Mouse (Mus musculus) liver, postnatal 0 days (tissue): Measurements from ENCODE around the gene Nfkbiz.

Experiments used
- CTCF ChIP-seq: sonication (generic); IDR thresholded peaks from 2 replicates; pipeline ENCODE4 v1.5.1; 2016; ENCODE audit warnings: antibody characterized with exemption, low read depth
- EP300 ChIP-seq: IDR thresholded peaks from 2 replicates; pipeline ENCODE4 v1.6.1; 2016; ENCODE audit warnings: antibody characterized with exemption, low read depth, mild to moderate bottlenecking

DNA sequence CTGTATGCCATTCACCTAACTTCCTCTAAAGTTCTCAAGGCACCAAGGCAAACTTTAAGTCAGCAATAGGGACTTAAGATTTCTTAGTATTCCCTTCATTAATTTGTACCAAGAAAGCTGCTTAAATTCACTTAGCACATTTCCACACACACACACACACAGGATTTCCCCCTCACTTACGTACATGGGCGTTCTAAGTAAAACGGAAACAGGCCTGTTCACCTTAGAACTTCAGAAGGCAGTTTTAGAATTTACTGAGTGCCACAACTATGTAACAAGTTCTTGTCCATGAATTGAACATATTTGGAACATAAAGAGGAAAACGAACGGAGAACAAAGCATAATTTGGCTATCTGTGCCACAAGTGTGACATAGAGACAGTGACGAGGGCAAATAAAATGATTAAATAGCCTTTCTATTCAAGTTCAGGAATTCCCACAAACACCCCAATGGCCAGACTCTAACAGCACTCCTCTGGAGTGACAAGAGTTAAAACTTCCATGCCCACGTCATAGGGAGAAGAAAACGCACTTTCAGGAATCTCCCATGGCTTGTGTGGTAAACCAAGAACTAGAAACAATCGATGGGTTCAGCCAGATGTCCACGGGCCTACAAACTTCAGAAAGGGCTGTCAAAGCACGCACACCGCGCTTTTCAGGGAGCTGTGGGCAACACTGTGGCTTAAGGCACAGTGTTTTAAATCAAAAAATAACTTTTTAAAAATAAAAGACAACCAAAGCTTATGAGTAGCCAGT is 18.4 kb downstream of the Nfkbiz start:
- TF ChIP-seq EP300 (no peak), CTCF (no peak)
